ENCODE assay signal across 8 mouse cellular contexts in the genomic region with DNA sequence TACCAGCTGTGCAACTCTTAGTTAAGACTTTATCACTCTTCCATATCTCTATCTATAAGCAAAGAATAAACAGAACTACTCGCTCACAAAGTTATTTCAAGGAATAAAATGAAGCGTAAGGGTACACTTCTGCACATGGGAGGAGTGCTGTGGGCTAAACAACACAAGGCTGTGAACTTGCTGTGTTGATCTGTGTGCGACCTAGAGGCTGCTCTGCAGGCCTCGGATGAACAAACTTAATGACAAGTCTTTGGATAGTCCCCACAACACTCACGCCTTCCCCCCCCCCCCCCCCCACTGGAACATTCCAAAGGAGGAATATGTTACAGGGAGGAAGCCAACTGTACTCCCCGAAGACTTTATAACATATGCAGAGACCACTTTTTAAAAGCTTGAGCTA. TPM values are rescaled to one million over a fixed set of nuclear protein-coding genes. Genes with fewer than 3 reads are reported as not detected.
DNase-seq lines count a peak whose midpoint lies in the region; ATAC-seq and TF ChIP-seq lines count a peak whose summit lies in the region.

A gene (plus strand): TSS at position 336 of the 400 bp plus-strand sequence.

- 82% methylated on average over 6 of the region's 6 CpGs for WGBS in embryonic facial prominence, embryonic 11.5 days
- WGBS in intestine, embryonic 14.5 days = 73% methylated on average over 6 of the region's 6 CpGs

- H3K36me3 ChIP-seq in embryonic facial prominence, embryonic 11.5 days (replicated peaks; ENCODE audit: control insufficient read depth, insufficient read depth, low read depth, low read length) = no peaks in the 10 kb centered on the region
- peaks cover 5% of the 10 kb centered on the region; the same call in 1 of the 2 replicates for H3K36me3 ChIP-seq in intestine, embryonic 14.5 days (ENCODE audit: control insufficient read depth, insufficient read depth, low read length)

- DNase-seq in layer of hippocampus, adult 2 months (ENCODE audit: low spot score in 2 of 2) = no peak
- no peak for DNase-seq in layer of hippocampus, adult 11-12 months (ENCODE audit: low spot score)
- DNase-seq in embryonic facial prominence, embryonic 11.5 days (ENCODE audit: low spot score) = no peak
- DNase-seq in intestine, embryonic 14.5 days (ENCODE audit: low spot score) = no peak
- DNase-seq in naive thymus-derived CD4-positive, alpha-beta T cell, adult 2 months (ENCODE audit: low read depth) = peak; percentile 18
- no peak for DNase-seq in c-Kit-positive CD71-positive TER-119-positive erythroid progenitor cells, embryonic 14.5 days (ENCODE audit: low spot score)
- DNase-seq in left cerebral cortex, postnatal 4 days = no peak
- DNase-seq in right cerebral cortex, postnatal 14 days = no peak

- H3K4me2 ChIP-seq in embryonic facial prominence, embryonic 11.5 days (ENCODE audit: low read depth, low read length) = peak within 1 kb of the TSS; percentile 67
- peak within 1 kb of the TSS; percentile 79 for H3K4me2 ChIP-seq in intestine, embryonic 14.5 days (ENCODE audit: low read length)

- intact Hi-C loops in left cerebral cortex, postnatal 4 days (cut with DNase I) = no loop called here

- 0 out of 2 replicates have a peak, but pooled peaks have one; percentile 26 for ATAC-seq in embryonic facial prominence, embryonic 11.5 days (replicated peaks; ENCODE audit: insufficient number of reproducible peaks, low FRiP score, low TSS enrichment, low read depth)
- ATAC-seq in intestine, embryonic 14.5 days (replicated peaks; ENCODE audit: low FRiP score, low TSS enrichment, low read depth) = 0 out of 2 replicates have a peak, but pooled peaks have one; percentile 3

- no peaks in the 10 kb centered on the region for H3K4me1 ChIP-seq in embryonic facial prominence, embryonic 11.5 days (ENCODE audit: control insufficient read depth, insufficient read depth, low read length)
- H3K4me1 ChIP-seq in intestine, embryonic 14.5 days (replicated peaks; ENCODE audit: control insufficient read depth, insufficient read depth, low read length) = no peaks in the 10 kb centered on the region

- no peaks in the 10 kb centered on the region for H3K27me3 ChIP-seq in embryonic facial prominence, embryonic 11.5 days (ENCODE audit: control insufficient read depth, insufficient read depth, low read length)
- 0 out of 2 replicates have a peak, but pooled peaks cover 2% of the 10 kb centered on the region for H3K27me3 ChIP-seq in intestine, embryonic 14.5 days (replicated peaks; ENCODE audit: control insufficient read depth, insufficient read depth, low read length)

- H3K9ac ChIP-seq in embryonic facial prominence, embryonic 11.5 days (replicated peaks; ENCODE audit: low read length) = peak within 1 kb of the TSS; percentile 85
- peak within 1 kb of the TSS; percentile 76 for H3K9ac ChIP-seq in intestine, embryonic 14.5 days (ENCODE audit: low read length)

- H3K4me3 ChIP-seq in layer of hippocampus, adult 2 months = peak within 1 kb of the TSS; percentile 69
- H3K4me3 ChIP-seq in embryonic facial prominence, embryonic 11.5 days (ENCODE audit: low read depth, low read length) = peak within 1 kb of the TSS; percentile 57
- H3K4me3 ChIP-seq in intestine, embryonic 14.5 days (ENCODE audit: low read depth, low read length) = peak within 1 kb of the TSS; percentile 63

- no peak for TF ChIP-seq CTCF in layer of hippocampus, adult 2 months (conservative IDR thresholded peaks at IDR 0.05)

- H3K27ac ChIP-seq in layer of hippocampus, adult 2 months = peak within 1 kb of the TSS; percentile 94
- H3K27ac ChIP-seq in embryonic facial prominence, embryonic 11.5 days (replicated peaks; ENCODE audit: low read depth, low read length) = peak within 1 kb of the TSS; percentile 82
- peak within 1 kb of the TSS; percentile 91 for H3K27ac ChIP-seq in intestine, embryonic 14.5 days (ENCODE audit: low read depth)

- no peaks in the 10 kb centered on the region for H3K9me3 ChIP-seq in embryonic facial prominence, embryonic 11.5 days (replicated peaks; ENCODE audit: control insufficient read depth, low read length)
- H3K9me3 ChIP-seq in intestine, embryonic 14.5 days (ENCODE audit: control insufficient read depth, low read length) = no peaks in the 10 kb centered on the region

RNA-seq across cellular contexts. Expression of the gene that starts here (rescaled TPM):
- under 1 TPM in 1 of 2 experiments, not detected in 1; 0.49 TPM for total RNA-seq in layer of hippocampus, adult 2 months (2021)
- polyA plus RNA-seq in embryonic facial prominence, embryonic 11.5 days (2014; fragmentation: Nextera tagmentation; extraction: Ambion mirVana) = 0.15 TPM in 2 replicates
- 0.07 TPM in 1 of 2 replicates, not detected in the other for polyA plus RNA-seq in intestine, embryonic 14.5 days (2014; fragmentation: Nextera tagmentation; extraction: Ambion mirVana)
- not detected for total RNA-seq in left cerebral cortex, postnatal 4 days (2021)

Comparison
In these comparisons a context has a peak if more than half of its experiments do, and no peak if none do; other contexts are left out.
1. Peak in ATAC-seq, H3K4me3 ChIP-seq, H3K27ac ChIP-seq, H3K9ac ChIP-seq and H3K4me2 ChIP-seq in embryonic facial prominence, embryonic 11.5 days; RNA of the gene not detected or under 1 TPM.
2. Peak in ATAC-seq, H3K4me3 ChIP-seq, H3K27ac ChIP-seq, H3K9ac ChIP-seq and H3K4me2 ChIP-seq in intestine, embryonic 14.5 days; RNA of the gene not detected or under 1 TPM.